Mouse (Mus musculus): ENCODE measurements around the gene Elmo2.

The Elmo2 gene

DNA sequence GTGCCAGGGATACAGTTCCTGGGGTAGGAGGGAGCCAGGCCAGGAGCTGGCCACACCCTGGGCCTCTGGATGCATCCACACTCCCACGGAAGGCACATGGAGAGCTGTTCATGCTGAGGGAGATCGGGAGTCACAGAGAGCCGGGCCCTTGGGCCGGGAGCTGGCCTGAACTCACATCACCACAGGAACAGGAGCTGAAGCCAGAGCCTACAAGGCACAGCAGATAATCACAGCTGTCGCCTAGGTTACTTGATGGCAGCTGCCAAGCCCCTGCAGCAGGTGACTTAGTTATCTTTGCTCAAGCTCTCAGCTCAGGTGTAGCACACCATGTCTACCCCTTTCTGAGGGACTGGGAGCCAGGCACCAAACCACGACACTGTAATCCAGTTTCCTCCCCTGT, 68.0 kb downstream of the Elmo2 start:
- DNase-seq (ENCODE audit: low read depth, low spot score) = no peak

- no peak for DNase-seq (ENCODE audit: low read depth, low spot score)
Observed at GRCm38 (mm10) chr2:165257151-165257834, 69.0 kb downstream of the Elmo2 start.

DNA sequence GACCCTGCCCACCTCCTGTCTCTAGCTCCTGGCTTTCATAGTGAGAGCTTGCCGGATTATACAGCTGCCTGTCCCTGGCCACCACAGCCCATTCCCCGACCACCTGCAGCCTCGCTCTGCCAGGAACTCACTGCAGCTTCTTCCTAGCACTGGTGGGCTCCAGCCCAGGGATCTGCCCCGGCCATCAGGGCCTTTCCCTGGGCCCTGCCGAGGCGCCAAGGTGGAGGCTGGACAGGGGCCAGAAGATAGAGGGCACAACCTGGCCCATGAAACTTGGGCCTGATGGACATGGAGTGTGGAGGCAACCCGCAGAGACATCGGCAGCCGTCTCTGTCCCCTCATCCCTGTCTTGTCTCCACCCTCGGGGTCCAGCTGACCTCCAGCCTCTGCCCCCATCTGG, 70.1 kb downstream of the Elmo2 start:
- DNase-seq (ENCODE audit: low read depth, low spot score) = no peak

DNA sequence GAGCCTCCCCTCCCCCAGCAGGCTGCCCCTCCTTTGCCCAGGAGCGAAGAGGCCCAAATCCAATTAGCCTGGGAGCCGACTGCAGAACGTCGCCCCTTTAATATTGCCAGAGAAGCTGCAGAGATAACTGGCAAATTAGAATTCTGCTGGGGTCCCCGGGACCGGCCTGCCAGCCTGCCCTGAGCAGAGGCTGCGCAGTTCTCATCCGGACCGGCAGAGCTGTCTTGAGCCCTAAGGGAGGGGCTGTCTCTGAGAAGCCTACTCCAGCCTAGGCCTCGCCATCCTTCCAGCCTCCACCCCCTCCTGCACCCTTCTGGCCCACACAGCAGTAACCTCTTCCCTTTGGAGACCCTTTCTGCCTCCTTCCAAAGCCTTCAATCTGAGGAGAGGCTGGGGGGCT, 72.4 kb downstream of the Elmo2 start:
- DNase-seq (ENCODE audit: low read depth, low spot score) = no peak

DNA sequence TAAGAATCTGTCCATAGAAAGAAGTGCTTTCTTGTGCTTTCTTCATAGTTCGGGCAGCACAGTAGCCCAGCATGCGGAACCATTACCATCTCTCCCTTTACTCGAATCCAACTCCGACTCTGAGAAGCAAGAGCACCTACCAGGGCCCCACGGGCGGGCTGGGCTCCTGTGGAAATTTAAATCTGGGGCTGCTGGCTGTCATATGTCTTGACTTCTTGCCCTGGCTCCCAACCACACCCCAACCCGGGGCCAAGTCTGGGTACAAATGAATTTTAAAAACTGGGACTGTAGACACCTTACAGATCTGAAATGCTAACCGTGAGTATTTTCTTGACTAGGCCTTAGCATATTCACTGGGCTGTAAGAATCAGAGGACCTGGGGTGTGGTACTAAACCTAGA, 73.0 kb downstream of the Elmo2 start:
- no peak for DNase-seq (ENCODE audit: low read depth, low spot score)

DNA sequence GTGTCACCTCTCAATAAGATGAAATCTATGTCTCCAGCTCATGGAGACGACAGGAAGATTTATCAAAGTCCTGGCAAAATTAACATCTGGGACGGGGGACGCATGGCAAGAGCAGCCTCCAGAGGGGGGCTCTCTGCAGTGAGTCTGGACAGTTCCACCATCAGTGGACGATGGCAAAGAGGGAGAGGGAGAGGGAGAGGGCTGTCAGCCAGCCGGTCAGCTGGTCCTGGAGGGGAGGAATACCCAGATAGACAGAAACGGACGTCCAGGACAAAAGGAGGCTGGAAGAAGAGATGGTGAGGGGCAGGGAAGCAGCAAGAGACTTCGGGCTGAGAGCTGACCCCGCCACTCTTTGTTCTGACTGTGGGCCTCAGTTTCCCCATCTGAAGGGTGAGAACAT, 73.5 kb downstream of the Elmo2 start:
- DNase-seq (ENCODE audit: low read depth, low spot score) = no peak

DNA sequence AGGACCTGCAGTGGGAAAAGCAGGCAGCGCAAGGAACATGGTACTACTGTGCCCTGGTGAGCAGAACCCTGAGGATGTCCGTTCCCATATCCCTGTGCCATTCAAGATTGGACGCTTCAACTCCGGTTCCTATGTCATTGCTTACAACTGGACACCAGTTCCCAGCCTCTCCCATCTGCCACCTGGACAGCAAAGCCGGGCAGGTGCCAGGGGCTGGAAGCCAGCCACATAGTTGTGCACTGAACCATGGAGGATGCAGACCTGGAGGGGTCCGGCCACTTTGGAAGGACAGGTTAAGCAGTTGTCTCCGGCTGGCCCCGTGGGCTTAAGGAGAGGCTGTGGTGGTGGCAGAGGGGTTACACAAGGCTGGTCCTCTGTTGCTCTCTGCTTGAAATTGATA, 73.9 kb downstream of the Elmo2 start:
- DNase-seq (ENCODE audit: low read depth, low spot score) = no peak

DNA sequence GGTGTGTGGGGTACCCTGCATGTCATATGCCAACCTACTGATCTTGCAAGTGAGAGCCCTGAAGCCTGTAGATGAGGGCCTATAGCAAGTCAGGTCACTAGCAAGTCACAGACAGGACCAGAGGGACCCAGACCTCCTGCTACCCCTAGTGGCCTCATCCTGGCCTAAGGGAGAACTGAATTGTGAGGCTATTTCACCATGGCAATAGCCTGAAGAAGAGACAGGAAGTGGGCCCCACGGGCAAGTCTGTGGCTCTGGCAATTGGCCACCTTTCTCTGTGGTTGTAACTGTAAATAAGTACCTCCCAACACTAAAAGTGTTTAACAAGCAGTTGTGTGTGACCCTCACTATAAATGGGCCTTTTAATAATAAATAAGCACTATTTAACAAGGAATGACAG, 75.4 kb downstream of the Elmo2 start:
- DNase-seq (ENCODE audit: low read depth, low spot score) = no peak

- no peak for DNase-seq (ENCODE audit: low read depth, low spot score)
Observed at GRCm38 (mm10) chr2:165248967-165249366, 77.3 kb downstream of the Elmo2 start.

DNA sequence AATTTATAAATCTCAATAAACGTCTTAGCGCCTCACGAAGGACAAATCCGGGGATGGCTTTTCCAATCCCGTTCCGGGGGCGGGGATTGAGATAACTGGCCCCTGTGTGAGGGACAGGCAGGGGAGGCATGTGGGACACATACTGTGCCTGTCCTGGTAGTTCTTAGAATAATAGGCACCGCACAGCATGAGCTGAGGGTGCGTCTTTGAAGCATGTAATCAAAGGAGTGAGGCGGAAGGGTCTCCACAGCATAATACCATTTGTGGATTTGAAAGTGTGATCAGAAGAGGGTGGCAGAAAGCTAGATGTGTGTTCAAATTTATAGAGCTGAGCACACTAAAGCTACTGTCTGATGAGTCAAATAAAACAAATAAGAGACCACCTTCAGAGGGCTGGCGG, 79.9 kb downstream of the Elmo2 start:
- no peak for DNase-seq (ENCODE audit: low read depth, low spot score)

- no peak for DNase-seq (ENCODE audit: low read depth, low spot score)
Observed at GRCm38 (mm10) chr2:165243122-165243720, 83.1 kb downstream of the Elmo2 start.

GRCm38 (mm10) chr2:165242575-165242974, 83.7 kb downstream of the Elmo2 start:
- DNase-seq (ENCODE audit: low read depth, low spot score) = no peak

GRCm38 (mm10) chr2:165241786-165242185, 84.5 kb downstream of the Elmo2 start:
- no peak for DNase-seq (ENCODE audit: low read depth, low spot score)

DNA sequence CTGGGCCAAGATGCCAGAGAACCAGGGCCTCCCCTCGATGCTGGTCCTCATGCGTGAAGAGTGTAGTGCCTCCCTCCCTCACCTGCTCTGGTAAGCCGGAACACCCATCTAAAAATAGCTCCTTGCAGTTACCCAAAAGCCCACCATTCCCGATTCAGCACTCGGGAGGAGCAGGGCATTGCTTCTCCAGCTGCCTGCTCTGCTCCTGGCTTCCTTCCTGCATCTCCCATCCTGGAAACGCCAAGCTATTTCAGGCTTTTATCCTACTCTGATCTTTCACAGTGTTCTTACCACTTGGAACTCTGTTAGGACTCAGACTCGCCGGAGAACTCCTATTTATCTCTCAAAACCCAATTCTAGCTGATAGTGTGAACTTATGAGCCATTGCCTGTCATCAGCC, 85.9 kb downstream of the Elmo2 start:
- DNase-seq (ENCODE audit: low read depth, low spot score) = no peak

- DNase-seq (ENCODE audit: low read depth, low spot score) = no peak
Observed at GRCm38 (mm10) chr2:165239533-165240144, 86.6 kb downstream of the Elmo2 start.

DNA sequence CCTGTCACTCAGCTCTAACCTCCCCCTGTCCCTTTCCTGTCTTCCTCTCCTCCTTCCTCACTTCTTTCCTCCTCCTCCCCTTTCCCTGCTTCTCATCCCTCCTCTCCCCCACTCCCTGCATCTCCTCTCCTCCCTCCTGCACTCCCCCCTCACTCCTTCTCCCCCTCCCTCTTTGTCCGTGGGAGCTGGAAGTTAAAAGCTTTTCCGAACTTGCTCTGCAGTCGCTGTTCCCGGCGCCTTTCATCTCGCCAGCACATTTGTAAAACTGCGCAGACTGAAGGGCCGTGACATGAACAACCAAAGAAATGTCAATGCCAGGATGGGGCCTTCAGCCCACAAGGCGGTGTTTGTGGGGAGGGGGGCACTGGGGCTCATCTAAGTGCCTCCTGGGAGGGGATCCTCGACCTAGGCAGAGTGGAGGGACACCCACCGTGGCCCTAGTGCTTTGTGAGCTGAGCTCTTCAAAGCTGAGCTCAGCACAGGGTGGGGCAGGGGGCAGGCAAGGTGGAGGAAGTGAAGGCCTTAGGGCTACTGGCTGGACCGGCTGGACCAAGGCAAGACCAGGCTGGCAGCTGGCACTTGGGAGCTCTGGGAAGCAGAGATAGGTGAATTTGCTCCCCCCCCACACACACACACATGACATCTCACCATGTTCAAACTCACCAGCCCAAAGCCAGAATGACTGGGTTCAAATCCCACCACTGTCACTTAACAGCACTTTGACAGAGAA, 87.7 kb downstream of the Elmo2 start:
- DNase-seq (ENCODE audit: low read depth, low spot score) = no peak
